Mouse (Mus musculus): ENCODE measurements around the gene Nlrp6.

GRCm38 (mm10) chr7:140946311-140946710 is 25.6 kb downstream of the Nlrp6 start:
- TF ChIP-seq CTCF (IDR thresholded peaks at IDR 0.05) = no peak
- no peak for TF ChIP-seq EP300 (IDR thresholded peaks at IDR 0.05)

Measured in lung, postnatal 0 days (tissue).